Comparison of ENCODE assay signal across 25 mouse cellular contexts in the genomic region with DNA sequence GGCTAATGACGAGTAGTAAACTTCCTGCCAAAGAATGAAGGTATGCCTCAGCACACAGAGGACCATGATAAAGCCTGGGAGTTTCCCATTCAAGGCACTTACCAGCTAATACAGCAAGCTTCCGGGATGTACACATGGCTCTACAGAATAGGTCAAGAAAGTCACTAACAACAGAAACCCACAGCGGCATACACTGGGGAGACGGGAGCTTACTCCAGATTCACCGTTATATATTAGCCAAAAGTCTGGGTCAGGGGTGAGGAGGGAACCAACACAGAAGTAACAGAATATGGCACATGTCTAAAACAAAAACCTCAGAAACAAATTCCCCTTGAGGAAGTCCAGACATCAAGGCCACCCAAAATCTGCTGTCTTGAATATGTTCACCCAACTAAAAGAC. TPM values are rescaled to one million over a fixed set of nuclear protein-coding genes. Genes with fewer than 3 reads are reported as not detected.
"Had no signal": no experiment of that assay in that cellular context is flagged by ENCODE, and none has a peak within 500 bp of the region (broad histone marks: within the 10 kb centered on the region; RNA-seq: fewer than 3 reads in every experiment).

No protein-coding gene starts in this region.

- H3K4me2 ChIP-seq: neural tube, embryonic 12.5 days; neural tube, embryonic 13.5 days; neural tube, embryonic 15.5 days; stomach, embryonic 15.5 days had no signal

- H3K36me3 ChIP-seq: neural tube, embryonic 15.5 days; stomach, embryonic 15.5 days had no signal

- H3K4me3 ChIP-seq: neural tube, embryonic 12.5 days; neural tube, embryonic 13.5 days; neural tube, embryonic 15.5 days; stomach, embryonic 15.5 days had no signal

- H3K27me3 ChIP-seq: neural tube, embryonic 12.5 days; neural tube, embryonic 13.5 days; neural tube, embryonic 15.5 days; stomach, embryonic 15.5 days had no signal

- H3K9me3 ChIP-seq: neural tube, embryonic 12.5 days; neural tube, embryonic 13.5 days; neural tube, embryonic 15.5 days; stomach, embryonic 15.5 days had no signal

- H3K27ac ChIP-seq: neural tube, embryonic 12.5 days; neural tube, embryonic 13.5 days; neural tube, embryonic 15.5 days; stomach, embryonic 15.5 days; stomach, postnatal 0 days had no signal

- DNase-seq: retina, postnatal 1 day; right cerebral cortex, adult 18-20 months; right cerebral cortex, postnatal 14 days; right cerebral cortex, postnatal 25 days; right cerebral cortex, postnatal 4 days; spleen, adult 18-20 months; thymus, adult 18-20 months; thymus, adult 2 months; thymus, postnatal 14 days; thymus, postnatal 25 days; thymus, postnatal 36 days; thymus, postnatal 4 days had no signal

- H3K9ac ChIP-seq: neural tube, embryonic 12.5 days; neural tube, embryonic 13.5 days; neural tube, embryonic 15.5 days; stomach, embryonic 15.5 days had no signal

- H3K4me1 ChIP-seq: stomach, embryonic 15.5 days had no signal

RNA-seq across cellular contexts. Expression of gene Tmc2, which starts 32.3 kb away (rescaled TPM):
- total RNA-seq: neutrophil, adult 5-6 weeks had no signal
- polyA plus RNA-seq: neural tube, embryonic 11.5 days; neural tube, embryonic 12.5 days; neural tube, embryonic 13.5 days; neural tube, embryonic 15.5 days; small intestine, adult 2 months; spleen, adult 2 months; stomach, embryonic 14.5 days; stomach, embryonic 16.5 days; stomach, postnatal 0 days; thymus, adult 2 months; urinary bladder, adult 2 months had no signal

RNA-seq across cellular contexts. Expression of gene Tgm6, which starts 50.5 kb away (rescaled TPM):
- total RNA-seq: neutrophil, adult 5-6 weeks had no signal
- polyA plus RNA-seq: neural tube, embryonic 11.5 days; neural tube, embryonic 12.5 days; neural tube, embryonic 13.5 days; small intestine, adult 2 months; spleen, adult 2 months; stomach, embryonic 14.5 days; stomach, embryonic 15.5 days; stomach, embryonic 16.5 days; stomach, postnatal 0 days; thymus, postnatal 0 days had no signal
